Mouse (Mus musculus) cerebellum, postnatal 10 days (tissue): Measurements from ENCODE around the gene Atp5g1.
"Not testable (repeated sequence)": the region's sequence is repeated elsewhere in the genome, so short reads cannot be mapped to it uniquely, and the experiment has no call there.

Experiments used
- DNase-seq, 2 experiments: peaks; one replicate each; pipeline ENCODE4 v3.0.0; 2021; ENCODE audit warnings: mixed read lengths in 2 of 2

Gene Atp5g1

GRCm38 (mm10) chr11:96075509-96076220 is at the start of gene Atp5g1:
TSS of gene Atp5g1 (minus strand) at chr11:96075670.
- peak; percentile 97 to 98 for DNase-seq

- peak; percentile 27 to 41 for DNase-seq
These were observed 48.8 kb upstream of the Atp5g1 start for GRCm38 (mm10) chr11:96124052-96124914.

GRCm38 (mm10) chr11:96122806-96123205 is 47.3 kb upstream of the Atp5g1 start:
- DNase-seq, result not testable (repeated sequence)

GRCm38 (mm10) chr11:96119401-96119800 is 43.9 kb upstream of the Atp5g1 start:
- DNase-seq, result no peak

- not testable (repeated sequence) for DNase-seq
These were observed 41.5 kb upstream of the Atp5g1 start for GRCm38 (mm10) chr11:96116925-96117324.

- DNase-seq, result no peak
These were observed 40.6 kb upstream of the Atp5g1 start for GRCm38 (mm10) chr11:96116116-96116515.

GRCm38 (mm10) chr11:96115416-96115815 is 39.9 kb upstream of the Atp5g1 start:
- DNase-seq, result no peak

- no peak for DNase-seq
These were observed 38.6 kb upstream of the Atp5g1 start for GRCm38 (mm10) chr11:96114077-96114476.

- DNase-seq, result no peak
These were observed 36.3 kb upstream of the Atp5g1 start, which contains the start of gene Calcoco2 for GRCm38 (mm10) chr11:96111751-96112150. TSS of gene Calcoco2 (minus strand) at chr11:96111964.

- not testable (repeated sequence) for DNase-seq
These were observed 35.5 kb upstream of the Atp5g1 start for GRCm38 (mm10) chr11:96110950-96111349.

- no peak for DNase-seq
These were observed 32.9 kb upstream of the Atp5g1 start for GRCm38 (mm10) chr11:96108376-96108775.

- peak; percentile 64 to 66 for DNase-seq
These were observed 17.9 kb upstream of the Atp5g1 start for GRCm38 (mm10) chr11:96093361-96093760.

- no peak for DNase-seq
These were observed 17.3 kb upstream of the Atp5g1 start for GRCm38 (mm10) chr11:96092674-96093291.

GRCm38 (mm10) chr11:96091073-96091472 is 15.6 kb upstream of the Atp5g1 start:
- DNase-seq, result peak; percentile 38 to 40

GRCm38 (mm10) chr11:96087981-96088380 is 12.5 kb upstream of the Atp5g1 start:
- DNase-seq, result no peak

- DNase-seq, result no peak
These were observed 7.2 kb upstream of the Atp5g1 start for GRCm38 (mm10) chr11:96082682-96083081.

GRCm38 (mm10) chr11:96080736-96081135 is 5.3 kb upstream of the Atp5g1 start:
- no peak for DNase-seq

- no peak for DNase-seq
These were observed 993 bp upstream of the Atp5g1 start for GRCm38 (mm10) chr11:96076221-96077105.

GRCm38 (mm10) chr11:96075177-96075508 is 327 bp downstream of the Atp5g1 start:
- no peak for DNase-seq

- peak; percentile 56 to 70 for DNase-seq
These were observed 906 bp downstream of the Atp5g1 start for GRCm38 (mm10) chr11:96074351-96075176.

- peak in 1 of 2 experiments; percentile 24 for DNase-seq
These were observed 2.0 kb downstream of the Atp5g1 start for GRCm38 (mm10) chr11:96073295-96073993.
